Mouse (Mus musculus) heart, postnatal 0 days (tissue): ENCODE measurements around the gene Hoxd8. TPM values are rescaled to one million over a fixed set of nuclear protein-coding genes. Genes with fewer than 3 reads are reported as not detected.

Experiments
- ATAC-seq: fragments of 200-750 bp; cut with Nextera tagmentation; 2 replicates; pipeline ENCODE4 v1.8.0; 2017; ENCODE audit warnings: low read depth, moderate number of reproducible peaks, moderate library complexity; ENCODE audit not compliant: insufficient read depth
- DNase-seq: peaks from one replicate; pipeline ENCODE4 v3.0.0-alpha.2; 2016; ENCODE audit warnings: low spot score
- H3K27ac ChIP-seq: fragments of 300-500 bp; sonication (generic); 2 replicates; pipeline ENCODE4 v1.5.1; 2014; ENCODE audit warnings: low read depth, mild to moderate bottlenecking
- H3K27me3 ChIP-seq: fragments of 300-500 bp; sonication (generic); 2 replicates; pipeline ENCODE4 v1.6.1; 2014; ENCODE audit warnings: low read length, mixed read lengths; ENCODE audit not compliant: control insufficient read depth, insufficient read depth
- H3K36me3 ChIP-seq: fragments of 300-500 bp; sonication (generic); replicated peaks from 2 replicates; pipeline ENCODE4 v1.6.1; 2014; ENCODE audit warnings: low read length, mixed read lengths; ENCODE audit not compliant: control insufficient read depth, insufficient read depth
- H3K4me1 ChIP-seq: fragments of 300-500 bp; sonication (generic); 2 replicates; pipeline ENCODE4 v1.6.1; 2014; ENCODE audit warnings: antibody characterized with exemption; ENCODE audit not compliant: control insufficient read depth, insufficient read depth
- H3K4me2 ChIP-seq: fragments of 300-500 bp; sonication (generic); 2 replicates; pipeline ENCODE4 v1.6.1; 2014; ENCODE audit warnings: low read depth, mild to moderate bottlenecking, low read length, moderate library complexity
- H3K4me3 ChIP-seq: fragments of 300-500 bp; sonication (generic); 2 replicates; pipeline ENCODE4 v1.5.1; 2014; ENCODE audit warnings: low read depth, low read length
- H3K9ac ChIP-seq: fragments of 300-500 bp; sonication (generic); replicated peaks from 2 replicates; pipeline ENCODE4 v1.6.1; 2014; ENCODE audit warnings: low read depth, low read length, mixed read lengths
- H3K9me3 ChIP-seq: fragments of 300-500 bp; sonication (generic); replicated peaks from 2 replicates; pipeline ENCODE4 v1.6.1; 2016; ENCODE audit warnings: low read length; ENCODE audit not compliant: control insufficient read depth
- CTCF ChIP-seq: IDR thresholded peaks from 2 replicates; pipeline ENCODE4 v1.5.1; 2016; ENCODE audit warnings: antibody characterized with exemption, control low read depth, low read depth
- EP300 ChIP-seq: IDR thresholded peaks from 2 replicates; pipeline ENCODE4 v1.6.1; 2016; ENCODE audit warnings: antibody characterized with exemption, low read depth
- WGBS: fragments of 180-500 bp; shearing (Covaris S2); extraction: QIAGEN DNeasy Blood & Tissue Kit; methylation state at CpG from one replicate; pipeline ENCODE4 v1.1.7; 2014; 5-methylcytosine and 5-hydroxymethylcytosine counted together
- polyA plus RNA-seq: library from polyadenylated mRNA; unstranded; fragments of >200 nt; fragmentation: Nextera tagmentation; extraction: Ambion mirVana; gene quantifications from 2 replicates; pipeline ENCODE4 v1.2.1, GENCODE M21; 2015
- total RNA-seq: library from RNA; depleted of rRNA; stranded (reverse); fragments of >200 nt; gene quantifications from 2 replicates; pipeline ENCODE4 v1.2.3, GENCODE M21; 2014; ENCODE audit warnings: low replicate concordance

The Hoxd8 gene
- total and polyA plus RNA-seq, 2 experiments from 2014 or later, result 0.23 to 1.5 TPM

- Histone ChIP-seq H3K36me3 (no peaks in the 10 kb centered on the region), H3K4me1 (peaks cover 9% of the 10 kb centered on the region; the same call in 1 of the 2 replicates), H3K27me3 (peaks cover 100% of the 10 kb centered on the region), H3K27ac (no peak overlapping the region), H3K4me2 (no peak overlapping the region), H3K4me3 (no peak overlapping the region), H3K9ac (no peak overlapping the region), H3K9me3 (no peaks in the 10 kb centered on the region)
- TF ChIP-seq CTCF, result no peak
- ATAC-seq (no peak), DNase-seq (no peak)
- WGBS, result 3% methylated on average over 21 of the region's 21 CpGs
Measured at GRCm38 (mm10) chr2:74680561-74681398, 23.6 kb upstream of the Hoxd8 start.

GRCm38 (mm10) chr2:74681594-74682531 is 22.6 kb upstream of the Hoxd8 start:
- Histone ChIP-seq H3K27ac (no peak overlapping the region), H3K4me1 (peaks cover 9% of the 10 kb centered on the region; the same call in 1 of the 2 replicates), H3K4me3 (peak overlapping the region; percentile 36), H3K36me3 (no peaks in the 10 kb centered on the region), H3K9me3 (no peaks in the 10 kb centered on the region), H3K4me2 (peak overlapping the region; percentile 33), H3K9ac (no peak overlapping the region), H3K27me3 (peaks cover 99% of the 10 kb centered on the region)
- DNase-seq (no peak), ATAC-seq (no peak)
- under 1% methylated on average over 78 of the region's 78 CpGs for WGBS
- no peak for TF ChIP-seq EP300
- TF ChIP-seq CTCF, result no peak

- H3K9me3 ChIP-seq, result no peaks in the 10 kb centered on the region
- H3K36me3 ChIP-seq, result no peaks in the 10 kb centered on the region
- H3K9ac ChIP-seq, result no peak overlapping the region
- ATAC-seq (no peak), DNase-seq (no peak)
- peak overlapping the region; percentile 33 for H3K4me2 ChIP-seq
- peaks cover 9% of the 10 kb centered on the region; the same call in 1 of the 2 replicates for H3K4me1 ChIP-seq
- no peak overlapping the region for H3K27ac ChIP-seq
- H3K27me3 ChIP-seq, result peaks cover 99% of the 10 kb centered on the region
- H3K4me3 ChIP-seq, result peak overlapping the region; percentile 36
- TF ChIP-seq EP300 (no peak), CTCF (no peak)
- WGBS, result 1% methylated on average over 45 of the region's 51 CpGs
Measured at GRCm38 (mm10) chr2:74682796-74683195, 21.6 kb upstream of the Hoxd8 start.

- no peaks in the 10 kb centered on the region for H3K36me3 ChIP-seq
- DNase-seq (no peak), ATAC-seq (no peak; the same call in 1 of the 2 replicates)
- WGBS, result 3% methylated on average over 18 of the region's 18 CpGs
- no peak overlapping the region for H3K4me3 ChIP-seq
- H3K27ac ChIP-seq, result no peak overlapping the region
- no peak overlapping the region for H3K4me2 ChIP-seq
- H3K27me3 ChIP-seq, result peaks cover 99% of the 10 kb centered on the region
- no peaks in the 10 kb centered on the region for H3K9me3 ChIP-seq
- H3K4me1 ChIP-seq, result peaks cover 9% of the 10 kb centered on the region; the same call in 1 of the 2 replicates
- no peak overlapping the region for H3K9ac ChIP-seq
- TF ChIP-seq CTCF (no peak), EP300 (no peak)
Measured at GRCm38 (mm10) chr2:74683471-74683951, 20.9 kb upstream of the Hoxd8 start.

- 7% methylated on average over 12 of the region's 12 CpGs for WGBS
- Histone ChIP-seq H3K27ac (no peak overlapping the region), H3K27me3 (peaks cover 99% of the 10 kb centered on the region), H3K36me3 (no peaks in the 10 kb centered on the region), H3K9me3 (no peaks in the 10 kb centered on the region), H3K4me2 (no peak overlapping the region), H3K9ac (no peak overlapping the region), H3K4me3 (no peak overlapping the region), H3K4me1 (peaks cover 9% of the 10 kb centered on the region; the same call in 1 of the 2 replicates)
- TF ChIP-seq CTCF (no peak), EP300 (no peak)
- ATAC-seq, result no peak
- no peak for DNase-seq
Measured at GRCm38 (mm10) chr2:74684106-74684505, 20.3 kb upstream of the Hoxd8 start.
